In genomic region chr9:60213111-60213510, GRCm38 (mm10) we compare ENCODE assay signal across 27 mouse cellular contexts.
"Had no signal": no experiment of that assay in that cellular context is flagged by ENCODE, and none has a peak within 500 bp of the region (broad histone marks: within the 10 kb centered on the region; RNA-seq: fewer than 3 reads in every experiment).

No protein-coding gene starts in this region.

- ATAC-seq: hindbrain, embryonic 16.5 days; inflammation-experienced regulatory T-cells, adult 6 months; intestine, embryonic 15.5 days; intestine, postnatal 0 days; liver, embryonic 12.5 days had no signal

- H3K4me3 ChIP-seq: heart, adult 2 months; heart, embryonic 13.5 days; heart, embryonic 15.5 days; hindbrain, embryonic 10.5 days; hindbrain, embryonic 12.5 days; intestine, embryonic 15.5 days; limb, embryonic 15.5 days; liver, embryonic 12.5 days had no signal

- H3K4me2 ChIP-seq: heart, embryonic 11.5 days; heart, embryonic 13.5 days; heart, embryonic 15.5 days; hindbrain, embryonic 12.5 days; hindbrain, embryonic 14.5 days; intestine, embryonic 15.5 days; limb, embryonic 15.5 days; liver, embryonic 12.5 days had no signal

- H3K27me3 ChIP-seq: heart, embryonic 13.5 days; heart, embryonic 15.5 days; hindbrain, embryonic 12.5 days; intestine, embryonic 15.5 days; limb, embryonic 15.5 days; liver, embryonic 12.5 days had no signal

- DNase-seq: gastrocnemius, postnatal 14 days; gastrocnemius, postnatal 36 days; heart, adult 11 months; heart, adult 2 months; heart, postnatal 14 days; heart, postnatal 36 days; kidney, adult 18-20 months; kidney, adult 8-10 months; kidney, postnatal 10 days; kidney, postnatal 25 days; kidney, postnatal 4 days; layer of hippocampus, adult 9-11 months; layer of hippocampus, postnatal 36 days; left cerebral cortex, postnatal 4 days had no signal

- H3K9ac ChIP-seq: heart, embryonic 13.5 days; heart, embryonic 15.5 days; hindbrain, embryonic 12.5 days; hindbrain, embryonic 14.5 days; intestine, embryonic 15.5 days; limb, embryonic 15.5 days; liver, embryonic 12.5 days; liver, embryonic 14.5 days had no signal

- H3K36me3 ChIP-seq: heart, embryonic 13.5 days; heart, embryonic 15.5 days; hindbrain, embryonic 10.5 days; hindbrain, embryonic 12.5 days; intestine, embryonic 15.5 days; limb, embryonic 15.5 days; liver, embryonic 12.5 days had no signal

- H3K27ac ChIP-seq: heart, adult 2 months; heart, embryonic 13.5 days; heart, embryonic 15.5 days; hindbrain, embryonic 10.5 days; hindbrain, embryonic 12.5 days; hindbrain, embryonic 14.5 days; intestine, embryonic 15.5 days; limb, embryonic 15.5 days; liver, embryonic 12.5 days; liver, embryonic 14.5 days had no signal

- H3K9me3 ChIP-seq: heart, embryonic 13.5 days; heart, embryonic 15.5 days; hindbrain, embryonic 10.5 days; hindbrain, embryonic 12.5 days; intestine, embryonic 15.5 days; limb, embryonic 15.5 days; liver, embryonic 12.5 days had no signal

- H3K4me1 ChIP-seq: heart, embryonic 15.5 days; hindbrain, embryonic 10.5 days; hindbrain, embryonic 12.5 days; intestine, embryonic 15.5 days; liver, embryonic 12.5 days had no signal
